Mouse (Mus musculus): ENCODE measurements around the gene Csgalnact2. TPM values are rescaled to one million over a fixed set of nuclear protein-coding genes. Genes with fewer than 3 reads are reported as not detected.
A peak's percentile ranks its signal among the peaks of the same experiment; 100 is the strongest.

The Csgalnact2 gene
- polyA plus RNA-seq, 1 experiment from 2014 or later: 8.7 TPM

GRCm38 (mm10) chr6:118064968-118065530 lies 73.9 kb downstream of the Csgalnact2 start:
- Histone ChIP-seq H3K4me3 (ENCODE audit: low read depth, low read length) (no peak overlapping the region), H3K9me3 (ENCODE audit: control insufficient read depth, low read length) (no peaks in the 10 kb centered on the region), H3K36me3 (ENCODE audit: control insufficient read depth, insufficient read depth, low read length) (no peaks in the 10 kb centered on the region), H3K27ac (ENCODE audit: low read depth, low read length) (no peak overlapping the region), H3K27me3 (ENCODE audit: control insufficient read depth, insufficient read depth, low read length) (peaks cover 12% of the 10 kb centered on the region), H3K9ac (ENCODE audit: low read depth, low read length) (no peak overlapping the region), H3K4me2 (replicated peaks; ENCODE audit: low read depth, low read length) (peak overlapping the region; percentile 97; the same call in 1 of the 2 replicates), H3K4me1 (replicated peaks; ENCODE audit: control insufficient read depth, insufficient read depth, low read length) (peaks cover 4% of the 10 kb centered on the region; the same call in 1 of the 2 replicates)
- ATAC-seq (ENCODE audit: low FRiP score): peak; percentile 58
- peak; percentile 77 for DNase-seq (ENCODE audit: low spot score)
- WGBS: 9% methylated on average over 7 of the region's 7 CpGs

GRCm38 (mm10) chr6:118063266-118063665 lies 75.7 kb downstream of the Csgalnact2 start:
- no peak for DNase-seq (ENCODE audit: low spot score)
- H3K27me3 ChIP-seq (ENCODE audit: control insufficient read depth, insufficient read depth, low read length): peaks cover 12% of the 10 kb centered on the region
- H3K4me2 ChIP-seq (replicated peaks; ENCODE audit: low read depth, low read length): no peak overlapping the region
- H3K27ac ChIP-seq (ENCODE audit: low read depth, low read length): no peak overlapping the region
- H3K9me3 ChIP-seq (ENCODE audit: control insufficient read depth, low read length): no peaks in the 10 kb centered on the region
- peaks cover 4% of the 10 kb centered on the region; the same call in 1 of the 2 replicates for H3K4me1 ChIP-seq (replicated peaks; ENCODE audit: control insufficient read depth, insufficient read depth, low read length)
- H3K9ac ChIP-seq (ENCODE audit: low read depth, low read length): no peak overlapping the region
- H3K4me3 ChIP-seq (ENCODE audit: low read depth, low read length): no peak overlapping the region
- ATAC-seq (ENCODE audit: low FRiP score): no peak
- no peaks in the 10 kb centered on the region for H3K36me3 ChIP-seq (ENCODE audit: control insufficient read depth, insufficient read depth, low read length)
- 77% methylated on average over 5 of the region's 5 CpGs for WGBS

DNA sequence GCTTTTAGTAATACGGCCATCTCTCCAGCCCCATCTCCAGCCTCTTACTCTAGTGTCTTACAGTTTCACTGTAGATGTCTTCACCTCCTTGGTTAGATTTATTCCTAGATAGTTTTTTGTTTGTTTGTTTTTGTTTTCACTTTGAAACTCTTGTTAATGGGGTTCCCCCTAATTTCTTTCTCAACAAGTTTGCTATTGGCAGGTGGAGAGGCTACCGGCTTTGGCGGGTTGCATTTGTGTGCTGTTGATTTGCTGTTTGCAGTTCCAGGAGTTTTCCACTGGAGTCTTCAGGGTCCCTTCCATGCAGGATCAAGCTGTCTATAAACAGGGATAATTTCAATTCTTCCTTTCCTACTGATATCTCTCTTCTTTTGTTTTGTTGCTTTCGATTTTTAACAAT lies 77.7 kb downstream of the Csgalnact2 start:
- H3K36me3 ChIP-seq (ENCODE audit: control insufficient read depth, insufficient read depth, low read length): no peaks in the 10 kb centered on the region
- no peak overlapping the region for H3K4me2 ChIP-seq (replicated peaks; ENCODE audit: low read depth, low read length)
- ATAC-seq (ENCODE audit: low FRiP score) (no peak), DNase-seq (ENCODE audit: low spot score) (no peak)
- H3K27me3 ChIP-seq (ENCODE audit: control insufficient read depth, insufficient read depth, low read length): peaks cover 7% of the 10 kb centered on the region
- H3K4me1 ChIP-seq (replicated peaks; ENCODE audit: control insufficient read depth, insufficient read depth, low read length): peaks cover 4% of the 10 kb centered on the region; the same call in 1 of the 2 replicates
- 87% methylated on average over 4 of the region's 4 CpGs for WGBS
- H3K27ac ChIP-seq (ENCODE audit: low read depth, low read length): no peak overlapping the region
- no peaks in the 10 kb centered on the region for H3K9me3 ChIP-seq (ENCODE audit: control insufficient read depth, low read length)
- no peak overlapping the region for H3K4me3 ChIP-seq (ENCODE audit: low read depth, low read length)
- H3K9ac ChIP-seq (ENCODE audit: low read depth, low read length): no peak overlapping the region

Other genes with a start within 250 kb of the Csgalnact2 start
- 619 and 688 TPM in 2 replicates for gene Hnrnpf, start 238.8 kb downstream of the Csgalnact2 start, polyA plus RNA-seq (2014; fragmentation: Nextera tagmentation; extraction: Ambion mirVana)
- 1.6 and 2.5 TPM in 2 replicates for gene Fxyd4, start 201.4 kb downstream of the Csgalnact2 start, polyA plus RNA-seq (2014; fragmentation: Nextera tagmentation; extraction: Ambion mirVana)
- not detected in 2 replicates for gene Rasgef1a, start 127.7 kb downstream of the Csgalnact2 start, polyA plus RNA-seq (2014; fragmentation: Nextera tagmentation; extraction: Ambion mirVana)
- gene Ret, start 58.6 kb upstream of the Csgalnact2 start, polyA plus RNA-seq (2014; fragmentation: Nextera tagmentation; extraction: Ambion mirVana): 3.2 and 4.2 TPM in 2 replicates

Measured in hindbrain, embryonic 11.5 days (tissue).